Mouse (Mus musculus): ENCODE results near the gene Ppp4r2.

Gene Ppp4r2

DNA sequence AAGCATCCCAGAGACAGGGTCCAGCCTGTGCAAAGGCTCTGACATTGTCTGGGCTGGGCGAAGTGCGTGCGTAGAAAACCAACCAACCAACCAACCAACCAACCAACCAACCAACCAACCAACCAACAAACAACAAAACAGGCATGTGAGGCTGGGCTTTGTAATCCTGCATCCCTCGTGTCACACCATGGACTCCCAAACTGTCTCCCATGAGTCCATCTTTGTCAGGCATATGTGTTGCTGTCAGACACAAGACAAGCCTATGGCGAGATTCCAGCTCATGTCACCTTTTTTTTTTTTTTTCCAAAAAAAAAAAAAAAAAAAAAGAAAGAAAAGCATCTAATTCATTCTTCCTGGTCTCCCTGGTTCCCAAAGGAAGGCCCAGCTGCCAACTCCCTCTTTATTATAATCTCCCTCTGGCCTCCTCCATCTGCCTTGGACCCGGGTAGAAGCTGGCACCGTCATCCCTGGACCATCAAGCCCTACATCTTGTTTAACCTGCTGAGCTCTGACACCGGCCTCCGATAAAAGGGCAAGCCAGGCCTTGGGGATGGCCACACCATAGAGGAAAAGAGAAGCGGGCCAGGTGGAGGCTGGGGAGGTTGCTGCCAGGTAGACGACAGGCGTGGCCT, 51.3 kb downstream of the Ppp4r2 start:
- no peak for DNase-seq (ENCODE audit: low spot score)

DNA sequence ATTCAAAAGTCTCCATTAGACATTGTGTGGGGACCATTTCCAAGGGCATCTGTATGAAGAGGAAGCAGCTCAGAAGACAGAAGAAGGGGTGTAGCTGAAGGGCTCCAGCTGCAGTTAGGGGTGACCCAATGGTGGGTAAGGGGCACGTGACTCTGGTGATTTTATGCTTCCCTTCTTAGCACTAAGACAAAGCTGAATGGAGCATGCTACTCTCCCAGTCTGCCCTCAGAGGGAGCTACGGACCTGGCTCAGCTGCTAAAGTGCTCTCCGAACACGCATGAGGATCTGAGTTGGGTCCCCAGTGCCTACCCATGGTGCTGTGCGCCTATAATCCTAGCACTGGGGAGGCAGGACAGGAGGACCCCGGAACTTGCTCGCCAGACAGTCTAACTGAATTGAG, 52.0 kb downstream of the Ppp4r2 start:
- DNase-seq (ENCODE audit: low spot score) = no peak

DNA sequence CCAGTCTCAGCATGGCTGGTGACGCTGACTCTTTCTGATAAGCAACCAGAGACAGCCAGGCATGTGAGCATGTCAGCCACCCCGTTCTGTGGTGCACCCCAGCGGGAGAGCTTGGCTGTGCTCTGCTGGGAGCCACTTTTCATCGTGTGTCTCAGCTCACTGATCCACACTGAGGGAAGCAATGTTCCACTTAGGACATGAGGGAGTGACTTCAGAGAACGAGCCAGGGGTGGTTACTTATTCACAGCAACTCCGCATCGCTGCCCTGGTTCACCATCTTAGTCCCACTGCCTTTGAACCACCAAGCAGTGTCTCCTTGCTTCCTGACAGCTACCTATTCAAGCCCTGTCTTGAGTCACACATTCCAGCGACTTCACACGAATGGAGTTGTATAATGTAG, 53.6 kb downstream of the Ppp4r2 start:
- no peak for DNase-seq (ENCODE audit: low spot score)

DNA sequence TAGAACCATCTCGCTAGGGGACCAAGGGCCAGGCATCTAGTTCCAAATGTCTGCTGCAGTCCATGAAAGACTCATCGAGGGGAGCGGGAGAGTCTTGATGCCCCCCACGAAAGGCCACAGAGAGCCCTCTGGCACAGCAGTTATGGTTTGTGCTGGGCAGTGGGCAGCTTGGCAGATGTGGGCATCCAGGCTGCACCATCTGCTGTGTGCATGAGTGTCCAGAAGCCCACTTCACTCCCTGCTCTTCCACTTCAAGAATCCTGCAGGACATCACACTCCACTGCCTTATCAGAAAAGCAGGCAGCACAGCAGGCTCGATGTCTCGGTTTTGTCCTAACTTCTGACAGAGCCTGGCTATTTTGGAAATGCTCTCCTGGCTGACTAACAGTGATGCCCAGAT, 55.9 kb downstream of the Ppp4r2 start:
- DNase-seq (ENCODE audit: low spot score) = no peak

- no peak for DNase-seq (ENCODE audit: low spot score)
Observed at GRCm38 (mm10) chr6:100892489-100892888, 59.1 kb downstream of the Ppp4r2 start.

DNA sequence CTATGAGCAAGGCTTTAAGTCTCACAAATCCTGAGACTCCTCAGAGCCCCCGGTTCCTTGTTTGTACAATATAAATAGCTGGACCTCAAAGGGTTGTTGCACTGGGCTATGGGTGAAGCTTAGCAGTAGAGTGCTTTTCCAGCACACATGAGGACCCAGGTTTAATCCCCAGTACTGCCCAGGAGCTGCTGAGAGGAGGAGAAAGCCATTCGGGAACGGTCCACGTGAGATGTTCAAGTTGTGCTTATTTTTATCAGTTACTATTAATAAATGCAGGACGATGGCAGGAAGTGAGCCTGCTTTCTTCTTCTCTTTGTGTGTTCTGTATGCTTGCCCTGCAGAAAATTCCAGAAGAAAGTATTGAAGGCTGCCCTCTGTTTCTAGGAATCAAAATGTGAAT, 59.7 kb downstream of the Ppp4r2 start:
- no peak for DNase-seq (ENCODE audit: low spot score)

- no peak for DNase-seq (ENCODE audit: low spot score)
Observed at GRCm38 (mm10) chr6:100895183-100895582, 61.8 kb downstream of the Ppp4r2 start.

GRCm38 (mm10) chr6:100896883-100897282, 63.5 kb downstream of the Ppp4r2 start:
- DNase-seq (ENCODE audit: low spot score) = no peak

GRCm38 (mm10) chr6:100904463-100904862, 71.0 kb downstream of the Ppp4r2 start:
- peak; percentile 43 for DNase-seq (ENCODE audit: low spot score)

GRCm38 (mm10) chr6:100910136-100910675, 76.8 kb downstream of the Ppp4r2 start:
- peak; percentile 34 for DNase-seq (ENCODE audit: low spot score)
